Mouse (Mus musculus) adrenal gland (tissue): ENCODE measurements around the gene Pdzd4.

Source experiments
- intact Hi-C: fragments of 180-260 bp; cut with DNase I; formaldehyde crosslinking; loops from one replicate; pipeline ENCODE4 v1.15.1; 2025

Pdzd4 gene

GRCm38 (mm10) chrX:73786364-73787224 lies 38.2 kb downstream of the Pdzd4 start, which contains the start of the genes Idh3g and Ssr4:
Gene Idh3g, minus strand, starts transcription at chrX:73786897.
Gene Ssr4, plus strand, starts transcription at chrX:73787028.
- intact Hi-C loops = no loop called here

GRCm38 (mm10) chrX:73785666-73786065 lies 39.1 kb downstream of the Pdzd4 start:
- intact Hi-C loops = no loop called here

DNA sequence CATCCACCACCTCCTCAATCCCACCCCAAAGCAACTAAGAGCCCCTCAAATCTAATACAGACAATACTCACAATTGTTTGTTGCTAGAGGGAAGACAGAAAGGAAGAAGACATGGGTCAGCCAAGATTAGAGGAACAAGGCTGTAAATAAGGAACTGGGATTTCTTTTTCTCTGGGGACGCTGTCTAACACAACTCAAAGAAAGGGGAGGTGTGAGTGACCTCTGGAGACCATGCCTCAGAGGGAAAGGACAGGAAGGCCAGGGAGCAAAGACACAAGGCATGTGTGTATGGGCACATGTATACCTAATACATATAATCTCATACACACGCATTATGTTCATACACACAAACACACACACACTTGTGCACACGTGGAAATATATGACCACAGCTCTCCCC lies 42.5 kb downstream of the Pdzd4 start:
- intact Hi-C loops = no loop called here

- intact Hi-C loops = no loop called here
Observed at GRCm38 (mm10) chrX:73774802-73775483, 49.8 kb downstream of the Pdzd4 start.

GRCm38 (mm10) chrX:73774168-73774760 lies 50.5 kb downstream of the Pdzd4 start, which contains the start of gene Srpk3:
Gene Srpk3, plus strand, starts transcription at chrX:73774405.
- intact Hi-C loops = no loop called here

- intact Hi-C loops = no loop called here
Observed at GRCm38 (mm10) chrX:73767267-73767666, 57.5 kb downstream of the Pdzd4 start.

- intact Hi-C loops = no loop called here
Observed at GRCm38 (mm10) chrX:73765311-73765710, 59.5 kb downstream of the Pdzd4 start.

- intact Hi-C loops = no loop called here
Observed at GRCm38 (mm10) chrX:73758611-73759290, 66.0 kb downstream of the Pdzd4 start.

DNA sequence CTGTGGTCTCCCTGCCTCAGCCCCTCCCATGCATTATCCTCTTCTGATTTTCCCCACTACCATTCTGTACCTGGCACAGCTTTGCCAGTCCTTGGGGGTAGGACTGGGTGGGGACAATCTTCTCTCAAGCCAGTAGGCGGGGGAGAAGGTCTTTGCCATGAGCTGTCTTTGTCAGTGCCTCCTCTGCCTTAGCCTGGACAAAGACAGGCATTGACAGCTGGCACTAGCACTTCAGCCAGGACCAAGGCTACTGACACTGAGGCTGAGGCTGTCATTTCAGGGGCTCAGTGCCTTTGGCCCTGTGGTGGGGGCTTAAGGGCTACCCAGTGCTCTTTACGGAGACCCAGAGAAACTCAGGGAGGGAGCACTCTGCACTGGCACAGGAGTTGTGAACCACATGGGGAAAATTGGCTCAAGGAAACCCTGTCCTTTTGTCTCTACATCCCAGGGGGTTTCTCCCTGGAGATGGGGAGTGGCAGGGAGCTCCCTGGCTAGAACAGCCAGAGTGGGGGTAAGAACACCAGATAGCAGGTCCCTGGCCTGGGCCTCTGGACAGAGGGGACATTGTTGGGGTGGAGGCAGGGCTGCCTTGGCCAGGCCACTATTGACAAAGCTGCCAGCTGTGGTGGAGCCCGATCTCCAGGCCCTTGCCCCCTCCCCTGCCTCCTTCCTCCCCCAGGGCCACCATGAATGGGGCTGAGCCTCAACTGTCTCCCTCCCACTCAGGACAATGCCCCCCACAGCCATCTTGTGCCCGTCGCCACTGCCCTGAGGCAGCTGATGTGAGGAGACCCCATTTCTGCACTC lies 68.2 kb downstream of the Pdzd4 start, which contains the start of gene Plxnb3:
TSS of gene Plxnb3 (plus strand) at position 757 of the 807 bp plus-strand sequence.
- intact Hi-C loops = no loop called here

GRCm38 (mm10) chrX:73748977-73749376 lies 75.8 kb downstream of the Pdzd4 start:
- intact Hi-C loops = no loop called here

- intact Hi-C loops = no loop called here
Observed at GRCm38 (mm10) chrX:73744774-73745481, 79.8 kb downstream of the Pdzd4 start.
